Mouse (Mus musculus) heart, adult 2 months (tissue): Measurements from ENCODE around the gene Car14. TPM values are rescaled to one million over a fixed set of nuclear protein-coding genes. Genes with fewer than 3 reads are reported as not detected.

Source experiments
- DNase-seq, 2 experiments: peaks; one replicate each; pipeline ENCODE4 v3.0.0; 2021
- H3K27ac ChIP-seq: fragments of 200-600 bp; 2 replicates; pipeline ENCODE4 v1.8.1; 2022
- H3K27me3 ChIP-seq: fragments of 200-500 bp; 2 replicates; pipeline ENCODE4 v1.6.1; 2012; ENCODE audit warnings: mild to moderate bottlenecking, low read length, inconsistent platforms, mixed read lengths; ENCODE audit not compliant: control insufficient read depth, insufficient read depth
- H3K36me3 ChIP-seq: fragments of 200-500 bp; 2 replicates; pipeline ENCODE4 v1.6.1; 2012; ENCODE audit warnings: low read length, inconsistent platforms; ENCODE audit not compliant: control insufficient read depth, insufficient read depth
- H3K4me1 ChIP-seq: fragments of 200-500 bp; 2 replicates; pipeline ENCODE4 v1.6.1; 2011; ENCODE audit warnings: low read length; ENCODE audit not compliant: control insufficient read depth, insufficient read depth
- H3K4me3 ChIP-seq: fragments of 200-600 bp; 2 replicates; pipeline ENCODE4 v1.8.1; 2022
- H3K79me2 ChIP-seq: fragments of 200-500 bp; replicated peaks from 2 replicates; pipeline ENCODE4 v1.6.1; 2012; ENCODE audit warnings: mild to moderate bottlenecking, inconsistent platforms, low read length, moderate library complexity, mixed read lengths; ENCODE audit not compliant: control insufficient read depth, insufficient read depth
- H3K9ac ChIP-seq: fragments of 200-500 bp; 2 replicates; pipeline ENCODE4 v1.6.1; 2012; ENCODE audit warnings: low read depth, mild to moderate bottlenecking, control low read depth, inconsistent platforms, low read length, mixed read lengths
- CTCF ChIP-seq: fragments of 200-600 bp; IDR thresholded peaks from 2 replicates; pipeline ENCODE4 v1.8.1; 2022; ENCODE audit warnings: antibody characterized with exemption, mild to moderate bottlenecking, moderate library complexity
- EP300 ChIP-seq: fragments of 200-500 bp; IDR thresholded peaks from 2 replicates; pipeline ENCODE4 v1.6.1; 2011; ENCODE audit warnings: low read depth, low read length, control low read depth; ENCODE audit not compliant: insufficient read depth
- POLR2A ChIP-seq: fragments of 200-500 bp; IDR thresholded peaks from 2 replicates; pipeline ENCODE4 v1.6.1; 2011; ENCODE audit warnings: mild to moderate bottlenecking, low read depth, low read length, control low read depth; ENCODE audit not compliant: insufficient read depth
- WGBS: fragments of 180-500 bp; shearing (Covaris S2); methylation state at CpG from one replicate; pipeline ENCODE4 v1.1.7; 2018; 5-methylcytosine and 5-hydroxymethylcytosine counted together
- intact Hi-C: fragments of 180-260 bp; cut with DNase I; formaldehyde crosslinking; loops from one replicate; pipeline ENCODE4 v1.15.1; 2025
- polyA plus RNA-seq: library from polyadenylated mRNA; depleted of rRNA; stranded (reverse); fragments of >200 nt; gene quantifications from 2 replicates; pipeline ENCODE4 v1.2.3, GENCODE M21; 2012
- total RNA-seq, 2 experiments: library from RNA; stranded (reverse); gene quantifications; 2 replicates each; pipeline ENCODE4 v1.2.3; 2021

Gene Car14
- total and polyA plus RNA-seq, 3 experiments, result 146 to 227 (median 208) TPM

DNA sequence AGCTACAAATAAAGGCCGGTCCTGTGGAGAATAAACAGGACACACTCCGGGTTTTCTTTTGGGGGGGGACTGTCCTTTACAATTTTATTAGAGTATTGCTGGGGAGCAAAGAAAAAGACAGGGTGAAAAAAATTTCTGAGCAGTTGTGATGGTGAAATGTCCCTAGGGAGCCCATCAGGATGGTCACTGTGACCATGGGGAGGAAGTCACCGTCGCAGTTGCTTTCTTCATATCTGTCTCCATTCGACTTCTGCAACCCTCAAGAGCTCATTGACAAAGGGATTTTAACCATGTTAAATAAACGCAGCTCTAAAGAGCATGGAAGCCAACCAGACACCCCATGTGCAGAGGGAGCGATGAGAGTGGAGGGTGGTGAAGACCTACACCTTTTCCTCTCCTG lies 12.3 kb upstream of the Car14 start:
- H3K79me2 ChIP-seq, result no peaks in the 10 kb centered on the region
- H3K27me3 ChIP-seq, result no peaks in the 10 kb centered on the region
- H3K4me1 ChIP-seq, result no peaks in the 10 kb centered on the region
- DNase-seq, result no peak
- no peak overlapping the region for H3K9ac ChIP-seq
- H3K27ac ChIP-seq, result no peak overlapping the region
- 63% methylated on average over 7 of the region's 7 CpGs for WGBS
- H3K4me3 ChIP-seq, result no peak overlapping the region
- H3K36me3 ChIP-seq, result no peaks in the 10 kb centered on the region
- TF ChIP-seq CTCF (no peak), EP300 (no peak), POLR2A (no peak)
- intact Hi-C loops, result no loop called here

DNA sequence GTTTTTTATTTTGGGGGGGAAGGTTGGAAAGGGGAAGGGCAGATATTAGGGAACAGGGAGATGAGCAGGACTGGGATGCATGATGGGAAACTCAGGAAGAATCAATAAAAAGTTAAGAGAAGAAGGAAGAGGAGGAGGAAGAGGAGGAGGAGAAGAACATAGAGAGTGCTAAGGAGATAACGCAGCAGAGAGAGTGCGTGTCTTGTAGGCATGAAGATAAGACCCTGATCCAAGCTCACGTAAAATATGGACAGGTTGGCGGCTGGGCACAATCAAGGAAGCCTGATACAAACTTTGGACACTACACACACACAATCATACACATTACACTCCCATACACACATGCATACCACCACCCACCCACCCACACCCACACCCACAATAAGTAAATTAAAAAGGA lies 10.2 kb upstream of the Car14 start:
- no peaks in the 10 kb centered on the region for H3K27me3 ChIP-seq

GRCm38 (mm10) chr3:95907613-95908012 lies 3.1 kb upstream of the Car14 start:
- peaks cover 1% of the 10 kb centered on the region; the same call in 1 of the 2 replicates for H3K4me1 ChIP-seq
- H3K4me3 ChIP-seq, result no peak overlapping the region
- no peaks in the 10 kb centered on the region for H3K79me2 ChIP-seq
- TF ChIP-seq POLR2A (no peak), CTCF (no peak), EP300 (no peak)
- H3K27ac ChIP-seq, result no peak overlapping the region
- no peaks in the 10 kb centered on the region for H3K27me3 ChIP-seq
- intact Hi-C loops, result loop anchor here (1.0 kb wide), 1 partner anchor 24 kb away; no protein-coding TSS in a partner anchor
- 47% methylated on average over 4 of the region's 4 CpGs for WGBS
- no peaks in the 10 kb centered on the region for H3K36me3 ChIP-seq
- DNase-seq, result no peak
- H3K9ac ChIP-seq, result no peak overlapping the region

More for the DNA sequence above, 10.2 kb upstream of the Car14 start:
- no peak for DNase-seq
- H3K27ac ChIP-seq, result no peak overlapping the region
- H3K4me1 ChIP-seq, result no peaks in the 10 kb centered on the region
- H3K79me2 ChIP-seq, result no peaks in the 10 kb centered on the region
- H3K36me3 ChIP-seq, result no peaks in the 10 kb centered on the region
- no peak overlapping the region for H3K4me3 ChIP-seq
- TF ChIP-seq EP300 (no peak), CTCF (no peak), POLR2A (no peak)
- intact Hi-C loops, result no loop called here
- H3K9ac ChIP-seq, result no peak overlapping the region
- WGBS, result 54% methylated on average over 4 of the region's 4 CpGs

DNA sequence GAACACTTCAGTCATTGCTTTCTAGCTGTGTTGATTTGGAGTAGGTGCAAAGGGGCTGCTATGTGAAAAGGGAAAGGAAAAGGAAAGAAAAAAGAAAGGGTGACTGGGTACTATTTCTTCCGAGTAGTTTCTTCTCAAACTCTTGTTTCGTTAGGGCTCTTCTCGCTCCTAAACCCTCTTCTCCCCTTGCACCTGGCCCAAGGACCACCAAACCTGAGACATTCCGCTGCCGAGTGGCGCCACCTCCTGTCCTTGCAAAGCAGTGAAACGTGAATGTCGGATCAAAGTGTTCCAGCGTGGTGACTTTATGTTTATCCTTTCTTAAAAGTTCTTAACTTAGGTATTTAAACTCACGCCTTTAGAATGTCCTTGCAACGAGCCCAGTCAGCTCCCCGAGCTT lies 2.4 kb upstream of the Car14 start:
- Histone ChIP-seq H3K79me2 (no peaks in the 10 kb centered on the region), H3K36me3 (no peaks in the 10 kb centered on the region), H3K4me3 (peak overlapping the region; percentile 43), H3K9ac (no peak overlapping the region), H3K27ac (no peak overlapping the region), H3K4me1 (peaks cover 1% of the 10 kb centered on the region; the same call in 1 of the 2 replicates), H3K27me3 (no peaks in the 10 kb centered on the region)
- DNase-seq, result peak; percentile 48 to 68
- intact Hi-C loops, result loop anchor here (1.0 kb wide), 2 partner anchors 24 to 45 kb away; no protein-coding TSS in a partner anchor
- TF ChIP-seq EP300 (0 out of 2 replicates have a peak, but pooled peaks have one; percentile 50), CTCF (peak; percentile 91), POLR2A (no peak)
- WGBS, result under 1% methylated on average over 12 of the region's 12 CpGs

- Histone ChIP-seq H3K27me3 (no peaks in the 10 kb centered on the region), H3K4me3 (peak overlapping the region; percentile 43), H3K79me2 (no peaks in the 10 kb centered on the region), H3K4me1 (peaks cover 1% of the 10 kb centered on the region; the same call in 1 of the 2 replicates), H3K36me3 (peaks cover 3% of the 10 kb centered on the region; the same call in 1 of the 2 replicates), H3K27ac (peak overlapping the region; percentile 91; the same call in 1 of the 2 replicates), H3K9ac (no peak overlapping the region)
- intact Hi-C loops, result loop anchor here (1.0 kb wide), 1 partner anchor 44 kb away; no protein-coding TSS in a partner anchor
- DNase-seq, result peak; percentile 64 to 65
- TF ChIP-seq CTCF, result peak; percentile 76
- 0 out of 2 replicates have a peak, but pooled peaks have one; percentile 26 for TF ChIP-seq EP300
- peak; percentile 38; the same call in 1 of the 2 replicates for TF ChIP-seq POLR2A
- 0% methylated on average over 12 of the region's 12 CpGs for WGBS
Measured at GRCm38 (mm10) chr3:95905940-95906492, 1.5 kb upstream of the Car14 start.

- 2% methylated on average over 18 of the region's 18 CpGs for WGBS
- Histone ChIP-seq H3K9ac (peak overlapping the region; percentile 56), H3K79me2 (no peaks in the 10 kb centered on the region), H3K27me3 (no peaks in the 10 kb centered on the region), H3K4me3 (peak overlapping the region; percentile 51), H3K27ac (peak overlapping the region; percentile 91), H3K4me1 (peaks cover 1% of the 10 kb centered on the region; the same call in 1 of the 2 replicates), H3K36me3 (peaks cover 3% of the 10 kb centered on the region; the same call in 1 of the 2 replicates)
- intact Hi-C loops, result no loop called here
- DNase-seq, result peak; percentile 53 to 55
- peak; percentile 26; the same call in 1 of the 2 replicates for TF ChIP-seq POLR2A
- no peak for TF ChIP-seq CTCF
- no peak for TF ChIP-seq EP300
Measured at GRCm38 (mm10) chr3:95905146-95905939, 852 bp upstream of the Car14 start.
